Mouse (Mus musculus) B cell, adult 2 months (primary cell): ENCODE data around the gene Map3k13.

ENCODE experiments used
- DNase-seq, 2 experiments: peaks; one replicate each; pipeline ENCODE4 v3.0.0; 2022

Gene Map3k13

DNA sequence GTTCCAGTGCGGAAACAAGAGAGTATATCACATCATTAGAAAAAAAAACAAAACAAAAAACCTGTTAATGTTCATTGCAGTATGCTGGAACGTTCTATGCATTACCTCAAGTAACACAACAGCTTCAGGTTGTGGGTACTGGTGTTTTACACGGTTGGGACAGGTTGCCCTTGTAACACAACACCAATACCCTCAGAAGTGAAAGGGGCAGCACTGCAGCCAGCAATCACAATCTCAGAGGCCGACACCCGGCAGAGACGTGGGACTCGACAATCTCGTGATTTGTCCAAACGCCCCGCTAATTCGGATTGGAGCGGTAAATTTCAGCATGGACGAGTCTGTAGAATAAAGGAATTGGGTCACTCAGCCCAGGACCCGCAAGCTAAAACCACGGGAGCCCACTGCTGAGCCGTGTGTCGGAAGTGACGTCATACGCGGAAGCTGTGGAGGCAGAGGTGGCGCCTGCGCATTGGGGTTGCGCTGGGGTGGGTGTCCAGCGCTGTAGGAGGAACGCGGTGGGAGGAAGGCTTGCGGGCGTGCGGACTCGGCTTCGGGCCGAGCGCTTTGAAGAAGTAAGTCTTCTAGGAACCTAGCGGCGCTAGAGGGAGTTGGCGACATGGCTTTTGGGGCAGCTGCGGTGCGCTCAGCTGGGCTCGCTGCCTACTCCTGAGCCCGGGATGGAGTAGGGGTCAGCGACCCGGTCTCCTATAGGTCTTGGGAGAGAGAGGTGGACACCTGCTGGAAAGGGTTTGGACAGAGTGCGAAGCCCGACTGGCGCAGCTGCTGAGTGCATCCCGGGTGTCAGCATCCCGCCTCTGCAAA is at the start of gene Map3k13:
Gene Map3k13, plus strand, starts transcription at position 472 of the 822 bp plus-strand sequence.
- DNase-seq: peak; percentile 96 to 97

DNA sequence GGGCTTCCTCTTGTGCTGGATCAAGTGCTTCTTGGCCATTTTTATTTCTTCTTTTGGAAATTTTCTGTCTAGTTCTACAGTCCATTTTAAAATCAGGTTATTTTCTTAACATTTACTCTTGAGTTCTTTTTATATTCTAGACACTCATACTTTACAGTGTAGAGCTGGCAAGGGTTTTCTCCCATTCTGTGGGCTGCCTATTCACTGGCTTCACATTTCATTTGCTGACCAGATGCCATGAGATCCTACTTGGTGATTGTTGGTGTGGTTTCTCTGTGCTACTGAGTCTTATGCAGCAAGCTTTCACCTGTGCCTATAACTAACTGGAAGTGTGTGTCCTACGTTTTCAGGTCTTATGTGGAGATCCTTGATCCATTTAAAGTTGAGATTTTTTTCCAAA is 35.7 kb upstream of the Map3k13 start:
- DNase-seq: no peak

- no peak for DNase-seq
Observed at GRCm38 (mm10) chr16:21768255-21768654, 25.9 kb upstream of the Map3k13 start.

GRCm38 (mm10) chr16:21769667-21770066 is 24.5 kb upstream of the Map3k13 start:
- peak; percentile 17 to 28 for DNase-seq

- no peak for DNase-seq
Observed at GRCm38 (mm10) chr16:21774725-21775124, 19.4 kb upstream of the Map3k13 start.

GRCm38 (mm10) chr16:21778293-21778866 is 15.8 kb upstream of the Map3k13 start:
- peak; percentile 19 to 27 for DNase-seq

DNA sequence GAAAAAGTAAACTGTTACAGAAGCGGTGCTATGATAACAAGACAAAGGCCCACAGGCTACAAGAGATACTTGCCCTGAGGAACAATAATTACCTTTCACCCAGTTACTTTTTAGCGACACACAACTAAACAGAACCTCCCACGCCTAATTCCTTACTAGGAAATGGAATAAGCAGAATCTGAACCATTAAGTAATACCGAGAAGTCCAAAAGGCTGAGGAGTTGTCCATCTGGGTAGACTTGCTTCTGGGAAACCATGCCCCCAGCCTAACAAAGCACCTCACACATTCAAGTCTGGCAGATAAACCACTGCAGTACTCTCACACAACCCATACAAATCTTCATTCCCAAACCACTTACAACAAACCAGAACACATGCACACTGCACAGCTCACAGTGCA is 15.0 kb upstream of the Map3k13 start:
- DNase-seq: no peak

DNA sequence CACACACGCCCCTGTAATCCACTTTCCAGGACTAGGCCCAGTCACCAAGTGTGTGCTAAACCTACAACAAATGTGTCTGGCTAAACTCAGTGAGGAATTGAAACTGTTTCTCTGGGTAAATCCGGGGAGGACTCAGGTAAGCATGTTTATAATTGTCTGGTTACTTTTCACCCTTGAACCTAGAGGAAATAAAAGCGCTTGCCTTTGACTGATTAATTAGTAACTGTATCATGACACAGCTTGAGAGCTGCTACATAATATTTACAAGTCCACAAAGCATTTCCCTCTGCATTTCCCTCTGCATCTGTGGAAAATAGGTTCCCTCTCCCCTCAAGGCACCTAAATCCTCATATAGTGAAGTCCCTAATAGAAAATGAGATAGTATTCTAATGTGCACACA is 12.9 kb upstream of the Map3k13 start:
- no peak for DNase-seq

- DNase-seq: no peak
Observed at GRCm38 (mm10) chr16:21781895-21782294, 12.3 kb upstream of the Map3k13 start.

- no peak for DNase-seq
Observed at GRCm38 (mm10) chr16:21782807-21783206, 11.3 kb upstream of the Map3k13 start.

DNA sequence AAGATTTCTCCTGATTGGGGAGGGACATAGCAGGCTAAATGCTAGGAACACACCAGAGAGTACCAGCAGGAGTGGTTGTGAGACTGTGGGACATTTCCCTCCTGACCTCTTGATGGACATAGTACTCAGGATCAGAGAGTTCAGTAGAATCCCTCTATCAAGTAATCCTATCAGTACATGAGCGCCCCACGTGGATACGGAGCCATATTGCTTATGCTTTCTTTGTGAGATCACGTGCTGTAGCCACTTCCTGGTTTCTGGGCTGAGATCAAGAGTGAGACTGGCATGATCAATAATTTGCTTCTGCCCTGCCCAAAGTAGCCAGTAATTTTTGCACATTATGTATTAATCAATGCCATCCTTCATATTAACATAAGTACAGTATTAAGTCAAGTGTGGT is 9.1 kb upstream of the Map3k13 start:
- DNase-seq: no peak

- no peak for DNase-seq
Observed at GRCm38 (mm10) chr16:21786317-21786716, 7.8 kb upstream of the Map3k13 start.

- peak; percentile 36 to 41 for DNase-seq
Observed at GRCm38 (mm10) chr16:21787516-21788353, 6.4 kb upstream of the Map3k13 start, which contains the start of gene Ehhadh. Gene Ehhadh, minus strand, starts transcription at chr16:21787807.

DNA sequence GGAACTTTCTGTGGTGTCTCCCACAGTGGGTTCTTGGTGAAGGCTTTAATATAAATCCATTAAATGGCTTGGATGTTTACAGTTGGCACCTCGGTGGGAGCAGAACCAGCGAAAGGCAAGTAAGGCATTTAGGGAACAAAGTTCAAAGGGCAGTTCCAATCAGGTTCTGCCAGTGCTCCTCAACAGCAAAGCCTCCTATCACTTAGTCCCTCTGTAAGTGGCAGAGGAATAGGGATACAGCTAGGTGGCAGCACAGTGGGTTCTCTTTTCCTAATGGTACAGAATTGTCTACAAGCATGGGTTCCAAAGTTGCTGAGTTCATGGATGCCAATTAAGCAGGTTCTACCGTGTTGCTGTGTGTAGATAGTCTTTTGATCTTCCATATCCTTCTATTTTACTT is 5.6 kb upstream of the Map3k13 start:
- no peak for DNase-seq

- DNase-seq: no peak
Observed at GRCm38 (mm10) chr16:21789180-21789579, 5.0 kb upstream of the Map3k13 start.

- no peak for DNase-seq
Observed at GRCm38 (mm10) chr16:21790469-21790868, 3.7 kb upstream of the Map3k13 start.

DNA sequence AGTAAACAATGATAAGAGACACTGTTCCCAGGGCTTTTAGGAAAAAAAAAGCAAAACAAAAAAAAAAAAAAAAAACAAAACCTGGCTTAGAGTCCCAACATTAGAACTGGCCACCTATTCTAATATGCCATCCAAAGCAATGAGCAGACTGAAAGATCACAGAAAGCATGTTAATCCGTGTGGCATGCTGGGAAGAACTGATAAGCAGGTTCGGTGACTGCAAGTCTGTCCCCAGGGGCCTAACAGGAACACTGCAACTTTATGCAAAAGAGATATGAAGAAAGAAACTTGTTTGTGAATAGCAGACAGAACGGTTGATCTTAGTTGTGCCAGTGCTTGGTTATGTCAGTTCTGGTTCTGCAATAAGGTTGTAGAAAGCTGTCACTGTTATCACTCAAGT is 2.4 kb upstream of the Map3k13 start:
- DNase-seq: peak; percentile 50 to 62

GRCm38 (mm10) chr16:21793080-21793810 is 901 bp upstream of the Map3k13 start:
- peak; percentile 45 to 57 for DNase-seq

DNA sequence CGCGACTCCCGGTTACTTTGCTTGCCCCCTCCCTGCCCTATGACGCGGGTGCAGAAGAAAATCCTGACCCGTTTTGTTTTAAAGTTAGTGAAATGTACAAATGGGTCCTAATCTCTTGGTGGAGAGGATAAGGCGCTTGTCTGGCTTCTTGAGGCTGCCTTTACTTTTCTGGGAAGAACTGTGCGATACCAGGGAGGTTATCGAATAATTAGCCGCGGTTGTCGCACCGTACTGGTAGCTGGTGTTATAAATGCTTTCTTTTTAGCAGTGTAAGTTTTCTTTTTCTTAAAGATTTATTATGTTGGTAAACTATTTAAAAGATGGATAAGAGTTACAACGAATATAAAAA is 525 bp downstream of the Map3k13 start:
- DNase-seq: no peak

DNA sequence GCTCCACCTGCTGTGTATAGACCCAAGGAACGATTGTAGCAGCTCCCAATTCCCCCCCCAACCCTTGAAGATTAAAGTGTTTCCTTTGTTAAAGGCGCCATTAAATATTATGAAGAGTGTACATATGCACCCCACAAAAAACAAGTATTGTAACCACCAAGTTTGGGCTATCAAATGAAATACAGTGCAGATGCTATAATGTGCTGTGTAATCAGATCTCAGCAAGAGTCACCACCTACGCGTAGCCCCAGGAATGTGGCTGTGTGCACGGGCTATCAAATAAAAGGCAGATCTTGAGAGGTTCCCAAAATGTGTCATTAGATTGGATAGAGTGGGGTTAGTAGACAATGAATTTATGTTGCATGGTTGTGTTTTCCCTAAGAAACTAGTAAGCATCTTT is 925 bp downstream of the Map3k13 start:
- DNase-seq: no peak

GRCm38 (mm10) chr16:21804258-21804657 is 10.1 kb downstream of the Map3k13 start:
- no peak for DNase-seq

- DNase-seq: no peak
Observed at GRCm38 (mm10) chr16:21806892-21807291, 12.7 kb downstream of the Map3k13 start.

DNA sequence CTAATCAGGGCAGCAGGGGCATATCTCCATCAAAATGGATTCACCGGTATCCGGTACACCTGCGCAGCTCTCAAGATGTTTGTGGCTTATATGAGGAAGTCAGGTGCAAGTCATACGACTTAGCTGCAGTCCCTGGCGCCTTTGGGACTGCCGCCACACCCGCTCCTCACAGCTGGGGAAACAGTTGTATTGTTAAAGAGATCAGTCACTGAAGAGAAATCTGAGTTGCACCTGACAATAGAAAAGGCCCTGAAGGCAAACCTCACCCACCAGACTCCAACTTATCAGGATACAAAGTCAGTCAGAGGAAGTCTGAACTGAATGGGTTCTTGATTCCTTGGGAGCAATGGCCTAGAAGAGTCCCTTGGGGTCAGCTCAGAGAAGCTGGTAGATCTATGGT is 13.6 kb downstream of the Map3k13 start:
- peak; percentile 33 to 51 for DNase-seq
